Mouse (Mus musculus): Measurements from ENCODE around the gene Spock1.

Spock1 gene

DNA sequence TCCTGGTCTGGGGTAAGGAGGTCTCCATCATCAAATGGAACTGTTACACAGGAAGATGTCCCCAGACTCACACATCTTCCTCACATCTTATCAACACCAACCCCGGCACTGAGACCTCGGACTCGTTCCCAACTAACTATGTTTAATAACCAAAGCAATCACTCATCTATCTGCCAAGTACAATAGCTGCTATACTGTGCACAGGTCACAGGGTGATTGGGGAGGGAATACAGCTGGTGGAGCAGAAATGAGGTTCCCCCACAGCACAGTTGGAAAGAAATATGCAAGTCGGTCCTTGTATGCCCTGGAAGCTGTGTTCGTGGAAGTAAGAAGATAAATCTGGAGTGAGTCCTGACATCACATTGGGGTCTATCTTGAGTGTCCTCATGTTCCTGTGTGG lies 98.0 kb downstream of the Spock1 start:
- in situ Hi-C loops (cut with MboI; ENCODE audit: low sequenced_read_pairs) = no loop called here

DNA sequence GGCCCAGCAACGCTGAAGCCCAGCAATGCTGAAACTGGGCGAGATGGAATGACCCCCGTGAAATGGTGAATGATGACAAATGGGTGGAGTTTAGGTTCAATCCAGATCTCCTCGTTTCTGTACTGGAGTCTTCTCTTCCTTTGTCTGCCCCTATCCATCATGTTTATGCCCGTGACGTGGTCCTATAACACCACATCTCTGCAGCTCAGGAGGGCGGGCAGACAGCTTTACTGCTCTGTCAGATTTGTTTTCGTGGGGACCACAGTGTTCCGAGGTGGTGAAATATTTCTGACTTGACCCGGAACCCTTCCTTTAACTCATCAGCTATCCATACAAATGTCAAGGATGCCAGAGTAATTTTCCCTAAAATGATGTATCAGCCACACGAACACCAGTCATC lies 98.5 kb downstream of the Spock1 start:
- in situ Hi-C loops (cut with MboI; ENCODE audit: low sequenced_read_pairs) = no loop called here

DNA sequence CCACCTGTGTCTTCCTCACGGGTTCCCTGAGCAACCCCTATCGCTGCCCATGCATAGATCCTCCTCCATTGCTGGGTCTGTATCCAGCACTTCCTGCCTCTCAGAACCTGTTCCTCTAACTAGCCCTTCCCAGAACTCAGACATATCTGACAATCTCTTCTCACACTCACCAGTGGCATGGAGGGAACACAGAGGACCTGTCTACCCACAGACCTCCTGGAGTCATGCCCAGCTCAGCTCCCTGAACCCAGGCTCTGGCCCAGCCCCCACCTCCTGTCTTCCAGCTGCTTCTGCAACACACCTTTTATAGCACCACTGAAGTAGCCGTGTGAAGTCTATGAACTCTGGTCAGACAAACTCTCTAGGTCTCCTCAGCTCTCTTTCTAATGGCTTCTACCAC lies 101.3 kb downstream of the Spock1 start:
- in situ Hi-C loops (cut with MboI; ENCODE audit: low sequenced_read_pairs) = no loop called here

DNA sequence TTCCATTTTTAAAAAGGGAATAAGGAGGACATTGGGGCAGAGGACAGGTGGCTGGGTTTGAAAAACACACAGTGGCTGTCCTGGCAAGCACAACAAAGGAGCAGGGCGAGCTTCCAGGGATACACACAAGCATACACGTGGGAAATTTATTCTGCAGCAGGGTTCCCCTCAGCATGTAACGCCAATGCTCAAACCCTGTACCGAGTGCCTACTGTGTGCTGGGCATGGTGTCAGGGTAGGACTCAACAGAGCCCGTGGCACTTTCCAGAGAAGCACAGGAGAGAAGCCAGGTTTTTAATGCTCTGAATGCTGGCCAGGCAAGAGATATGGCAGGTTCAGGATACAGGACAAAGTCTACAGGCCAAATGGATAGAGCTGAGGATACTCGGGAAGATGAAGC lies 101.8 kb downstream of the Spock1 start:
- in situ Hi-C loops (cut with MboI; ENCODE audit: low sequenced_read_pairs) = no loop called here

DNA sequence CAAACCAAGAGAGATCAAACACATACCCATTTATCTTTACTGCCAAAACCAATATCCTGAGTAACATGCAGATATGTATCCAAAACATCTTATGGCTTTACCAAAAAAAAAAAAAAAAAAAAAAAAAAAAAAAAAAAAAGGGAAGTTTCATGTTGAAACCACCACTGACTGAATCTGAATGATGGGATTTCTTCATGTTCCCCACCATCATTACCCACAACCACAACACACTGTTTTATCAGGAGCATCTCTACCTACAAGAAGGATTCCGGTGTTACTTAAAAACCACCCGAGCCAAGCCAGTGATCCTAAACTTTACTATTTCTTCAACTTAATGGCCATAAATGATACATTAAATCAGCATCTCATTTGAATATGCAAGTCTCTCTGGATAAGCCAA lies 109.5 kb downstream of the Spock1 start:
- in situ Hi-C loops (cut with MboI; ENCODE audit: low sequenced_read_pairs) = no loop called here

DNA sequence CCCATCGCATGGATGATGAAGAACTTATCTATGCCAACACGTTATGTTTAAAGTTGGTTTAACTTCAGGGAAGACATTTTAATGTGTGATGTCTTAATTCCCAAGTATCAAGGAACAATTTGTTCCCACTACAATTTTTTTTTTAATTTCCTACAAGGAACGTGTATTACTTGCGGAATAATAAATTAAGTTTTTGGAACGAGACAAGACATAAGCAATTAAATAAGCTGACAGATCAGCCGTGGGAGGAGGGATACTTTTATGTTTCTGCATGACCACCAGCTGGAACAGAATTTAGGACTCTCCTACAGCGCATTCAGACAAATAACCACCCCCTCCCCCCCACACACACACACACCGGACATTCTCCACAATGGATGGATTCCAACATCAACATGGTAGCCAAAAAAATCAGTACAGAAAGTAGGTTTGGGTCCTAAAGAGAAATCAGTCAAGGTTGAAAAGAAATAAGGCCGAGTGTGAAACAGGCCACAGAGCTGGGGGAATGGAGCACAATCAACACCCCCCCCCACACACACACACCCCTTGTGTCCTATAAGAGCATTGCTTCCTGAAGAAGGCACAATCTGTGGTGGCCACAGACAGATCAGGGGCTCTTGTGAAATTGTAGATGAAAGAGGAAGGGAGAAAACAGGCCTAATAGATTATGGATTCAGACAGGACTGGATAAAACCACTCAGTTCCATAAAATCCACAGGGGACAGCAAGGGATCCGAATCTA lies 111.0 kb downstream of the Spock1 start:
- in situ Hi-C loops (cut with MboI; ENCODE audit: low sequenced_read_pairs) = no loop called here

DNA sequence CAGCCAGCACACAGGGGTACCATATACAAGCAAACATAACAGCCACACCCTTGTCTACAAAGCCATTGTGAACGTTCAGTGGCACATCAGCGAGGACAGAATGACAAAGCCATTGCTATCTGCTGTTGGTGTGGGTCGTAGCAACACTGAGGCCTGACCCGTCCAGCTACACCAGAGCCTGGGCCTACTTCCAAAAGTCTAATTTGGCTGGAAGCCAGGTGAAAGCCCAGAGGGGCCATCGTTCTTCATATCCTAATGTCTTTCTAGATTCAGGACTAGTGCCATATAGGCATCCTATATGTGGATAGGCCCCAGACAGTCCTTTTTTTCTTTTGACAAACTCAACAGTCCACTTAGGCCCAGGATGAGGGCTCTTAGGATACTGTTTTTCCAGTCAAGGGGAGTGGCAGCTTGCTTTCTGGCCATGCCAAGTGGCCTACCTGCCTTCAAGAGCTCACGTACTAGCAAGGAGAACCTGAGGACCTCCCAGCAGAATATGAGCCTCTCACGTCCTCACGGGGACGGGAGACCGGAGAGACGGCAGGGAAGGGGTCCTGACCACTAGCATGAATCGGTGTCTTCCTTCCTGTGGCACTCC lies 114.4 kb downstream of the Spock1 start:
- in situ Hi-C loops (cut with MboI; ENCODE audit: low sequenced_read_pairs) = no loop called here

DNA sequence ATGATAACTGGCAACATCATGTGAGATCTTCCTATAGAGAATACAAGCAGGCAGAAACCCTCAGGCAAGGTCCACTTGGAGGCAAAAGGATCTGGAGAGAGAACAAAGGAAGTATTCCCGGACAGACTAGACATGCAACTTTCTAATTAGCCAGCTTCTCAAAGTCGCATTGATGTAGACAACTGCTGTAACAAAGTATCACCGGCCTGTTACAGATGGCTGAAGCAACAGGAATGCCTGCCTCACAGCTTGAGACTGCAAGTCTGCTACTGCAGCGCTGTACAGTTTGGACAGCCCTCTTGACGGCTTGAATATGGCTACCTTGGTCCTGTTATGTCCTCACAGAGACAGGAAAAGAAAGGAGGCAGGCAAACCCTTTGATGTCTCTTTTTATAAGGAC lies 118.3 kb downstream of the Spock1 start:
- in situ Hi-C loops (cut with MboI; ENCODE audit: low sequenced_read_pairs) = no loop called here

DNA sequence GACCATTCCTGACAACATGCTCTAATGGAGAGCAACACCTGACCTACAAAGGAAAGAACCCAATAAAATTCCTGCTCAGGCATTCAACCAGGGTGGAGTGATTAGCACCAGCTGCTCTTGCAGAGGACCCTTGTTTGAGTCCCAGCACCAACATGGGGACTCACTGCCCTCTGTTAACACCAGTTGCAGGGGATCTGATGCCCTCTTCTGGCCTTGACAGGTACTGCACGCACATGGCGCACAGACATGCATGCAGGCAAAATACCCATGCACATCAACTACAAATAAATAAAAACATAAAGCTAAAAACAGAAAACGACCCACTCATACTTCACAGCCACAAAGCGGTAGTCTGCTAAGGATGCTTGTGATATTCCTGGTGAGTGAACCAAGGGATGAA lies 119.8 kb downstream of the Spock1 start:
- in situ Hi-C loops (cut with MboI; ENCODE audit: low sequenced_read_pairs) = no loop called here

DNA sequence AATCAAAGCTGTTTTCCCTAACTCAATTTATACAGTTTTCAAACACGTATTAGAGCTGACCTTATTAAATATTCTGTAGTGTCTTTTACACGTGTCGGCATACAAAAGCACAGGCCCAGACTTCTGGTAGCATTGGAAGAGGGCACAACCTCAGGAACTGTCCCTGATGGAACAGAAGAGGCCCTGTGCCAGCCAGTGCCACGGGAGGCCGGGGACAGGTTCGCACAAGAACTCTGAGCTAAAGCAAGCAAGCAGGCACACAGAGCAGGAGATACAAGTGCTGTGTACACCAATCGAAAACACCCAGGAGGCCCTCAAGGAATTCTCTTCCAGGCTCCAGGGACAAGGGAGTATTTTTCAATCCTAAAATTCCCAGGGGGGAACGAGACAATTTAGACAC lies 121.9 kb downstream of the Spock1 start:
- in situ Hi-C loops (cut with MboI; ENCODE audit: low sequenced_read_pairs) = no loop called here

DNA sequence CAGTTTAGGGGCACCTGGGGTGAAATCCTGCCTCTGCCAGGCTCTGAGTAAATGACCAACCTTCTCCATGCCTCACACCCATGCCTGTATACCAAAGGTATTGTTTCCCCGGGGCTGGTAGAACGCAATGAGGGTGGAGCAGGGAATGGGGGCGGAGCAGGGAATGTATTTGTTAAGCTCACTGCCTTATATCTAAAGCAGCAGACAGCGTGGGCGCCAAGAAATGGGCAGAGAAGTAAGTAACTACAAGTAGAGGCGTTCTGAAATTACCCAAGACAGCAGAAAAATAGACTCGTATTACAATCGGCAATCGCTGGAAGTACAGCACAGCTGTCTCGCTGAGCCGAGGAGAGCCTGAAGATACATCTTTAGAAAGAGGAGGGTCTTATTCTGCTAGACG lies 125.2 kb downstream of the Spock1 start:
- in situ Hi-C loops (cut with MboI; ENCODE audit: low sequenced_read_pairs) = no loop called here

DNA sequence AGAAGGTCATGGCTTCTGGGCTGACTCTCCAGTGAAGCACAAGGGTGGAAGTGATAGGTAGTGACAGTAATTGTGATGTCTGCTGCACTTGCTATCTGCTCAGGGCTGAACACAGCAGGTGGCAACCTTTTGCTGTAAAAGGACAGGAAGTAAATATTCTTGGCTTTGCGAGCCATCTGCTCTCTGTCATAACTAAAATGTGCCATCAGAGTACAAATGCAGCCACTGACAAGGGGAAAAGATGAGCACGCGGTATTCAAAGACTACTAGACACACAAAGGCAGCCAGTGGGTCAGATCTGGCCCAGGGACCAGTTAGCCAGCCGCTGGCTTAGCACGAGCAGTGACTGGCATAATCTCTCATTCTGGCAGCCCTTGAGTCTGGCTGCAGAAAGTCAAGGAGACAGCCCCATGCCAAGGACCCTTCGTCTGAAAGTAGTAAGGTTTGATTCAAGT lies 126.0 kb downstream of the Spock1 start:
- in situ Hi-C loops (cut with MboI; ENCODE audit: low sequenced_read_pairs) = no loop called here

DNA sequence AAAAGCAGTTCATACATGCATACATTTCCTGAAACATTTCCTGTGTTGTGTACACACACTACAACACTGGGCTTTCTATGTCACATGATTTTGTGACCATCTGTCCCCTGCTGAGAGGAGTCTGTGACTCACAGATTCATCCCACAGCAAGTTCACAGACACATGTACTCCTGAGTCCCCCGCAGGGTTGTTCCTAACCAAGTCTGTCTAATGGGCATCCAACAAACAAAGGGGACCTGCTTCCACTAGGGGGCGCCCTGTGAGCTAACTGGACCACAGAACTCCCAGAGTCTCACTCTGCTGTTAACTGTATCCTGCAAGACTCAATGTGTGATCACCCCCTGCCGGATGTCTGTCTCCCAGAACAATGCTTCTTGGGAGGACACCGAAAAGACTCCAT lies 129.0 kb downstream of the Spock1 start:
- in situ Hi-C loops (cut with MboI; ENCODE audit: low sequenced_read_pairs) = no loop called here

DNA sequence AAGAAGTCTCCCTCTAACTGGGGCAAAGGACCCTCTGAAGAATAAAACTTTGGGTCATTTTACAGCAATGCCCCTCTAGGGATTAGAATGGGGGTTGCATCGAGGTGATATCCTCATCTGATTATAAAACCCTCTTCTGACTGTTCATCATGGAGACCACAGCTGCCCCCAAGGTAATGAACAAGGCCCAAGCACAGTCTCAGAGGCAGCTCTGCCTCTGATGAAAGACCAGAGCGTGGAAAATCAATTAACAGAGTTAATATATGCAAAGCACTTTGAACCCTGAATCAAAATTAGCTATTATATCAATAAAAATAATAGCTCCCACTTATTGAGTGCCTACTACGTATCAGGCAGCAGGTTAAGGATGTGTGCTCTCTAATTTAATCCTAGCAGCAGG lies 129.6 kb downstream of the Spock1 start:
- in situ Hi-C loops (cut with MboI; ENCODE audit: low sequenced_read_pairs) = no loop called here

DNA sequence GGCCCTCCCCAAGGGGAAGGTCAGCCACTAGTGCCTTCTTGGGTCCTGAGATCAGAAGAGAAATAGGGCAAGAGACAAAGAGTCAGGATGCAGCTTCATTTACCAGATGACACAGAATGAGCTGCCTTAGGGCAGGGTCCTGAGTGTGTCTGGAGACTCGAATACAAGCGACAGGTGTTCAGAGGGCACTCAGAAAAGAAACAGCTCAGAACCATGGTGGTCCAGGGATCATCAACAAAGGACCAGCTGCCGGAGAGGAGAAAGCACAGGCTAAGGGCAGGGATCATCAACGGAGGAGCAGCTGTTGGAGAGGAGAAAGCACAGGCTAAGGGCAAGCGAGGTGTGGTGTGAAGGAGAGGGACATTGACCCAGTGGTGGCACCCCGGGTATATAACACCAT lies 136.1 kb downstream of the Spock1 start:
- in situ Hi-C loops (cut with MboI; ENCODE audit: low sequenced_read_pairs) = no loop called here

DNA sequence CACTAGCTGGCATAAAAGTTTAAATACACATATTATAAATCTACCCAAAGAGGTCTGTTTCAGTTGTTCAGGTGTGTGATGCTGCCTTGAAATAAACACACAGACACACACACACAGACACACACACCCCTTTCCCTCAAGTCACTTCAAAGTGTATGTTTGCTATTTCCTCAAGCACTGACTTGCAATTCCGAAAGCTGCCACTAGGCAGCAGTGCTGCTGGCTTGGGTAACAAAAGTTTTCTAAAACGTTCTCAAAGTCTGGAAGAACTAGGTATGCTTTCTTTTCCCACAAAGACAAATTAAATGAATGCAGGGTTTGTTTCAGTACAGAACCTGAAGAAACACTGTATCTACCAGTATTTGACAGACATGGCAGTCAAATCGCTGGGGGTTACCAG lies 141.4 kb downstream of the Spock1 start:
- in situ Hi-C loops (cut with MboI; ENCODE audit: low sequenced_read_pairs) = no loop called here

DNA sequence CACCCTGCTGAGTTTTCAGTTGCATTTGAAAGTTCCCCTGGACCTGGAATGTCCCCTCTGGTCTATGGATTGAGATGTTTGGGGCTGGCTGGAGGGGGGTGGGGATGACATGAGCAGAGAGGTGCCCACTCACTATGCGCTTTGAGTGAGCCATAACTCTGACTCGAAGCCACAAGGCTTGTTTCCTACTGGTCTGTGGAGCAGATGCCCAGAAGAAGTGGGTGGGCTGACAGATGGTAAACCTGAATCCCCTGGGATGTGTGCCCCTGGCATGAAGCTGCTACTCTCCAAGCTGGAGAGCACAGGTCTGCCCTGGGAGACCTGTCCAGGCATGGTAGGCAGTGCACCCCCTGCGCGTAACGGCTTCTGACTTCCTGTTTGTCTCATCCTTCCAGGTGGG lies 147.0 kb downstream of the Spock1 start:
- in situ Hi-C loops (cut with MboI; ENCODE audit: low sequenced_read_pairs) = no loop called here

DNA sequence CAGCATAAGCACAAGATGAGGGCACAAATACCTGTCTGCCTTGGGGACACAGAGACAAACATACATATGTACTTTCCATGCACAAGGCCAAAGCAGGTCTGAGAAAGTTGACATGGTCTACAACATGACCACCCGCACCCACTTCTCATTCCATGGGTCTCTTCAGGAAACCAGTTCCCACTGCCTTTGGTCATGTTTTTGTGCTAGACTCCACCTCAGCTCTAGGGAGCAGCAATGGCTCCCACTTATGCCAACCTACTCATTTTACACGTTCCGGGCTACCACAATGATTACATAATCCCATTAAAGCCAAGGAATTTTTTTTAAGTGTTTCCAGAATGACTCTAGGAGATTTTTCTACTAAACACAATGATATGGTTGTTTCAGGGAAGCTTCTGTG lies 147.5 kb downstream of the Spock1 start:
- in situ Hi-C loops (cut with MboI; ENCODE audit: low sequenced_read_pairs) = no loop called here

DNA sequence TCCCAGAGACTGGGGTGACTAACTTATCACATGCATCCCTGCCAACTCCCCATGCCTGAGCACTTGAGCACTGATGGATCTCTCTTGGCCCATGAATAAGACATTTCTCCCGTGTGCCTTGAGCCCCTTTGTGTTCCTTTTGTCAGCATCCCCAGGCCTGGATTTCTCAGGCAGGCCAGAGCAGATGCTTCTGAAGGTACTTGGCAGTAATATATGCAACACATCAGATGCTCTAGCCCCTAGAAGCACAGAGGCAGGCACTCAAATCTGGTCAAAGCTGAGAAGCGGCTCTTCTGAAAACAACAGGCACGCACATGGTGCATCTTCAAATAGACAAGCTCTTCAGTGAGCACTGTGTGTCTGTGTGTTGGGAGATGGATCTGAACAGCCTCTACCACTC lies 151.8 kb downstream of the Spock1 start:
- in situ Hi-C loops (cut with MboI; ENCODE audit: low sequenced_read_pairs) = no loop called here

DNA sequence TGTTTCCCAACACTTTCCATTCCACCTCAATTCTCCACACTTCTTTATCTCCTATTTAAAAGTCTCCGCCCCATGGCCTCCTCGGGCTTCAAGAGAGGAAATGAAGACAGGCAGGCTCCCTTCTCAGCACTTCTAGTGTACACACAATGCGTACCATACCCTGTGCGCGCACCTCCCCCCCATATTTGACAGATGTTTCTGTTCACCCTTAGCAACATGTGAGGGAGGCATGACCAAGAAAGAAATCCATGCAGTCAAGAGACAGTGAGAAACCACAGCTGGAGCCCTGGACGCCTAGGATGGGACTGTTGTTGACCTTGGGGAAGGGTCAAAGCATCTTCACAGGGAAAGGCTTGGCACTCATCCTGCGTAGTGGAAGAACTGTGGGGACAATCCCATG lies 157.3 kb downstream of the Spock1 start:
- in situ Hi-C loops (cut with MboI; ENCODE audit: low sequenced_read_pairs) = no loop called here

DNA sequence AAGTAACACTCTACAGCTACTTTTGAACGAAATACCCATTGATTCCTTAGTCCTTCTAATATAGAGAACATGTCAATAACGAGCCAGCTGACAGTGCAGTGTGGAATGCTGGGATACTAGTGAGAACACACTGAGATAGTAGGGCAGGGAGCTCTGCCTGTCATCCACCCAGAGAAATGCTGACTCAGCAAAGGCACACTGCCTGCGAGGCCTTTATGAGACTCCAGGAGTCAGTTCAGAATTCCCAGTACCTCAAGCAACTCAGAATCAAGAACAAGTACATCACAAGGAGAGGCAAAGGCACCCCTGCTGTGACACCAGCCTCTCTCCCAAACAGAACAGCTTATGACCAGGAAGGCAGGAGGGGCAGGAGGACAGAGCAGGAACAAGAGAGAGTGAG lies 163.5 kb downstream of the Spock1 start:
- in situ Hi-C loops (cut with MboI; ENCODE audit: low sequenced_read_pairs) = no loop called here

DNA sequence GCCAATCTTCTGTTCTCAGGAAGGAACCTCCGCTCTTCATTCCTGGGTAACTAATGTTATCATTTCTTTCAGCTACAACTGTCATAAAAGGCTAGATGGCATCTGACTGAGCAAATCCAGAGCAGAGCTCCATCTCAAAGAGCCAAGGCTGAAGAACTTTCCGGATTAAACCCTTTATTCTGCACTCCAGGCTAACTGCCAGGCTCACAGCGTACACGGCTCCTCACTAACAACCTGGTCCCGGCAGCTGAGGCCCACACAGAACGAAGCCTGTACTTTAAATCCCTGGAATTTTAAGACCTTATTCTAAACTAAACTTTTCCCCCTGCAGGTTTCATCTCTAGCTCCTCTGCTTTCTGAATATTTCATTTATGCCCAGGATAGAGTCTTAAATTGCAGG lies 166.9 kb downstream of the Spock1 start:
- in situ Hi-C loops (cut with MboI; ENCODE audit: low sequenced_read_pairs) = no loop called here

DNA sequence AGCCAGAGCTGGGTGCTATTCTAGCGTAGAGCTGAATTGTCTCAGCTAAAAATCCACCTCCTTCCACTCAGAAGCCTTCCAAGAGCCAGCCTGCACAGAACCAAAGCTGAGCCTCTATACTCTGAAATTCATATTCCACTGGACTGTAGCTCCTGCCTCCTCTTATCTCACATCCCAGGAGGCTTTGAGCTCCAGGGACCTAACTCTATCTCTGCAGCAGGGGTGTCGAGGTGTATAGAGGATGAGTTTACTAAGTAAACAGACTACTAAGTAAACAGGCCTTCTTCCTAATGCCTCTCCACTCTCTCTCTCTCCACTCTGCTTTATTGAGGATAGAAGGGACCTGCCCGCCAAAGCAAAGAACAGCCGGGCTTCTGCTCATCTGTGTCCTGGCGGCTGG lies 167.7 kb downstream of the Spock1 start:
- in situ Hi-C loops (cut with MboI; ENCODE audit: low sequenced_read_pairs) = no loop called here
